Mouse (Mus musculus) neural tube, embryonic 12.5 days (tissue): ENCODE results near the gene Aqp3. TPM values are rescaled to one million over a fixed set of nuclear protein-coding genes. Genes with fewer than 3 reads are reported as not detected.
"Not testable (repeated sequence)": the region's sequence is repeated elsewhere in the genome, so short reads cannot be mapped to it uniquely, and the experiment has no call there.

Source experiments
- ATAC-seq: fragments of 200-750 bp; cut with Nextera tagmentation; 2 replicates; pipeline ENCODE4 v1.8.0; 2017; ENCODE audit warnings: low read depth, mild to moderate bottlenecking, moderate TSS enrichment, moderate library complexity; ENCODE audit not compliant: low FRiP score
- H3K27ac ChIP-seq: fragments of 300-500 bp; sonication (generic); 2 replicates; pipeline ENCODE4 v1.5.1; 2016
- H3K27me3 ChIP-seq: fragments of 300-500 bp; sonication (generic); replicated peaks from 2 replicates; pipeline ENCODE4 v1.6.1; 2016; ENCODE audit warnings: mild to moderate bottlenecking
- H3K36me3 ChIP-seq: fragments of 300-500 bp; sonication (generic); 2 replicates; pipeline ENCODE4 v1.6.1; 2016; ENCODE audit warnings: mild to moderate bottlenecking
- H3K4me1 ChIP-seq: fragments of 300-500 bp; sonication (generic); 2 replicates; pipeline ENCODE4 v1.6.1; 2016
- H3K4me2 ChIP-seq: fragments of 300-500 bp; sonication (generic); replicated peaks from 2 replicates; pipeline ENCODE4 v1.6.1; 2016; ENCODE audit warnings: mild to moderate bottlenecking
- H3K4me3 ChIP-seq: fragments of 300-500 bp; sonication (generic); 2 replicates; pipeline ENCODE4 v1.5.1; 2016
- H3K9ac ChIP-seq: fragments of 300-500 bp; sonication (generic); 2 replicates; pipeline ENCODE4 v1.6.1; 2016; ENCODE audit warnings: mild to moderate bottlenecking
- H3K9me3 ChIP-seq: fragments of 300-500 bp; sonication (generic); 2 replicates; pipeline ENCODE4 v1.6.1; 2016; ENCODE audit warnings: mild to moderate bottlenecking
- whole genome bisulfite sequencing: fragments of 180-500 bp; shearing (Covaris S2); methylation state at CpG from one replicate; pipeline ENCODE4 v1.1.7; 2016; 5-methylcytosine and 5-hydroxymethylcytosine counted together
- polyA plus RNA-seq: library from polyadenylated mRNA; unstranded; fragments of >200 nt; fragmentation: Nextera tagmentation; extraction: Ambion mirVana; gene quantifications from 2 replicates; pipeline ENCODE4 v1.2.1, GENCODE M21; 2016

The Aqp3 gene
- polyA plus RNA-seq, 1 experiment from 2014 or later, result 0.68 TPM

- Histone ChIP-seq H3K27ac (no peak overlapping the region), H3K36me3 (no peaks in the 10 kb centered on the region), H3K4me3 (no peak overlapping the region), H3K4me1 (peaks cover 10% of the 10 kb centered on the region), H3K27me3 (peaks cover 40% of the 10 kb centered on the region), H3K4me2 (no peak overlapping the region; the same call in 1 of the 2 replicates), H3K9ac (no peak overlapping the region), H3K9me3 (no peaks in the 10 kb centered on the region)
- 61% methylated on average over 5 of the region's 5 CpGs for WGBS
- no peak for ATAC-seq
Measured at GRCm38 (mm10) chr4:41096794-41097193, 1.2 kb downstream of the Aqp3 start.

DNA sequence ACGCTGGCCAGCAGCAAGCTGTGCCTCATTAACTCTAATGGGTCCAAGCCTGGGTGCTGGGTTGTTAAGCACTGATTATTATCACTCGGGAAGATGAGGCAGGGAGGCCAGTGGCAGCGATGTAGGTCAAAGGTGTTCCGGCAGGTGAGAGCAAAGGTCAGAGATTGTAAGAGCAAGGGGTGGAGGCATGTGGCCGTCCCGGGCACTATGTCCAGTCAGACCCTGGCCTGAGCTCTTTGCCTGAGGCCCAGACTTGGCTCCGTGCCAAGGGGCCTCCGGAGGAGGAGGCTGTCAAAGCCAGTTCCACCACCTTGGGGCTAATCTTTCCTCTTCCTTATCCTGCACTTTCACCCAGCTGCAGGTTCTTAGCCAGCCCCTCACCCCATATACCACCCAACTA lies 1.8 kb downstream of the Aqp3 start:
- Histone ChIP-seq H3K4me2 (no peak overlapping the region; the same call in 1 of the 2 replicates), H3K4me1 (peaks cover 10% of the 10 kb centered on the region), H3K27ac (no peak overlapping the region), H3K36me3 (no peaks in the 10 kb centered on the region), H3K27me3 (peaks cover 40% of the 10 kb centered on the region), H3K9ac (no peak overlapping the region), H3K9me3 (no peaks in the 10 kb centered on the region), H3K4me3 (no peak overlapping the region)
- WGBS, result 69% methylated on average over 8 of the region's 8 CpGs
- ATAC-seq, result no peak

- Histone ChIP-seq H3K4me1 (peaks cover 10% of the 10 kb centered on the region), H3K4me2 (no peak overlapping the region), H3K9me3 (no peaks in the 10 kb centered on the region), H3K27me3 (peaks cover 35% of the 10 kb centered on the region), H3K9ac (no peak overlapping the region), H3K36me3 (no peaks in the 10 kb centered on the region), H3K27ac (no peak overlapping the region), H3K4me3 (no peak overlapping the region)
- no peak for ATAC-seq
- 84% methylated on average over 9 of the region's 9 CpGs for WGBS
Measured at GRCm38 (mm10) chr4:41094361-41094760, 3.6 kb downstream of the Aqp3 start.

GRCm38 (mm10) chr4:41092958-41093357 lies 5.0 kb downstream of the Aqp3 start:
- no peak overlapping the region for H3K27ac ChIP-seq
- H3K4me1 ChIP-seq, result peaks cover 3% of the 10 kb centered on the region
- H3K4me2 ChIP-seq, result no peak overlapping the region
- no peaks in the 10 kb centered on the region for H3K9me3 ChIP-seq
- no peak for ATAC-seq
- H3K9ac ChIP-seq, result no peak overlapping the region
- WGBS, result 88% methylated on average over 1 of the region's 1 CpGs
- H3K36me3 ChIP-seq, result no peaks in the 10 kb centered on the region
- H3K4me3 ChIP-seq, result no peak overlapping the region
- H3K27me3 ChIP-seq, result peaks cover 26% of the 10 kb centered on the region

GRCm38 (mm10) chr4:41091391-41091790 lies 6.6 kb downstream of the Aqp3 start:
- no peaks in the 10 kb centered on the region for H3K36me3 ChIP-seq

DNA sequence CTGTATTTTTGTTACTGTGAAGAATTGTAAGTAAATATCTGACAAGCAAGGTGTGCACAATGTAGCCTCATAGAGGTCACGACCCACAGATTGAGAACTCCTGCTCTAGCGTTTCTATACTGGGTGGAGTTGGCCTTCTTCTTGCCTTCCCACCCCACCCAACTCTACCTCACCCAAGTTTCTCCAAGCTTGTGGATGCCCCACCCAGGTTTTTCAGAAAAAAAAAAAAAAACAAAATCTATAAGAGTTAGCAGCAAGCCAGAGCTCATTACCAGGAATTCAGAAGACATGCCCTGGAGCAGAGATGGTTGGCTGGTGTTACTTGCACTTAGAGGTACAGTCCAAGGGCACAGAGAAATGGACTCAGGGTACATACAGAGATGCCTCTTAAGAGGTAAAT lies 8.3 kb downstream of the Aqp3 start:
- Histone ChIP-seq H3K27ac (no peak overlapping the region), H3K27me3 (no peaks in the 10 kb centered on the region), H3K4me3 (no peak overlapping the region), H3K9me3 (no peaks in the 10 kb centered on the region), H3K9ac (no peak overlapping the region), H3K4me2 (no peak overlapping the region), H3K4me1 (no peaks in the 10 kb centered on the region), H3K36me3 (no peaks in the 10 kb centered on the region)
- 71% methylated on average over 2 of the region's 2 CpGs for WGBS
- ATAC-seq, result no peak

More at GRCm38 (mm10) chr4:41091391-41091790, 6.6 kb downstream of the Aqp3 start:
- ATAC-seq, result no peak
- Histone ChIP-seq H3K9me3 (no peaks in the 10 kb centered on the region), H3K4me2 (no peak overlapping the region), H3K9ac (no peak overlapping the region), H3K4me1 (no peaks in the 10 kb centered on the region), H3K27me3 (peaks cover 10% of the 10 kb centered on the region), H3K27ac (no peak overlapping the region), H3K4me3 (no peak overlapping the region)
- 54% methylated on average over 3 of the region's 3 CpGs for WGBS

- H3K9ac ChIP-seq, result no peak overlapping the region
- no peak overlapping the region for H3K4me3 ChIP-seq
- WGBS, result 80% methylated on average over 4 of the region's 4 CpGs
- ATAC-seq, result no peak
- no peaks in the 10 kb centered on the region for H3K4me1 ChIP-seq
- no peaks in the 10 kb centered on the region for H3K9me3 ChIP-seq
- H3K4me2 ChIP-seq, result no peak overlapping the region
- no peaks in the 10 kb centered on the region for H3K27me3 ChIP-seq
- no peaks in the 10 kb centered on the region for H3K36me3 ChIP-seq
- no peak overlapping the region for H3K27ac ChIP-seq
Measured at GRCm38 (mm10) chr4:41089189-41089588, 8.8 kb downstream of the Aqp3 start.

- Histone ChIP-seq H3K9me3 (no peaks in the 10 kb centered on the region), H3K4me3 (no peak overlapping the region), H3K4me1 (no peaks in the 10 kb centered on the region), H3K4me2 (no peak overlapping the region), H3K27ac (no peak overlapping the region), H3K9ac (no peak overlapping the region), H3K36me3 (no peaks in the 10 kb centered on the region), H3K27me3 (no peaks in the 10 kb centered on the region)
- WGBS, result 84% methylated on average over 16 of the region's 16 CpGs
- ATAC-seq, result no peak
Measured at GRCm38 (mm10) chr4:41087459-41088298, 10.3 kb downstream of the Aqp3 start.

DNA sequence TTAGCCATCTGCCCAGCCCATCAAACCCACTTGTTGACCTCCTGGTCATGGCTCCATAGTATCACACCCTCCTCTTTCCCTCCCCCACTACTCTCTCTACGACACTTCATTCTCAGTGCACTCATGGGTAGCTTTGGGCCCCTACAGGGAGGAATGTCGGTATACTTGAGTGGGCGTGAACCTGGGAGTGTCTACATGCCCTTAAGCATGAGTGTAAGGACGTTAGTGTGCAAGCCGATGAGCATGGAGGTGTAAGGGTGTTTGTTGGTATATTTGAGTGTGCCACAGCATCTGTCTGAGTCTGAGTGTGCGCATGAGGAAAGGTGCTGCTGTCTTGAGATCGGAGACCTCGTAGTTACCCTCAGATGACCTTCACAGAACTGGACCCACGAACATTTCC lies 11.0 kb downstream of the Aqp3 start:
- Histone ChIP-seq H3K4me3 (no peak overlapping the region), H3K9ac (no peak overlapping the region), H3K36me3 (no peaks in the 10 kb centered on the region), H3K27me3 (no peaks in the 10 kb centered on the region), H3K4me1 (no peaks in the 10 kb centered on the region), H3K27ac (no peak overlapping the region), H3K4me2 (no peak overlapping the region), H3K9me3 (no peaks in the 10 kb centered on the region)
- no peak for ATAC-seq
- WGBS, result 77% methylated on average over 9 of the region's 9 CpGs

GRCm38 (mm10) chr4:41084819-41085218 lies 13.2 kb downstream of the Aqp3 start:
- H3K9ac ChIP-seq, result no peak overlapping the region
- ATAC-seq, result no peak
- no peak overlapping the region for H3K4me3 ChIP-seq
- no peak overlapping the region for H3K27ac ChIP-seq
- no peaks in the 10 kb centered on the region for H3K36me3 ChIP-seq
- WGBS, result 87% methylated on average over 4 of the region's 4 CpGs
- no peaks in the 10 kb centered on the region for H3K9me3 ChIP-seq
- H3K4me2 ChIP-seq, result no peak overlapping the region
- no peaks in the 10 kb centered on the region for H3K27me3 ChIP-seq
- H3K4me1 ChIP-seq, result no peaks in the 10 kb centered on the region

- H3K4me1 ChIP-seq, H3K9ac ChIP-seq, H3K4me3 ChIP-seq, ATAC-seq, H3K36me3 ChIP-seq, H3K27ac ChIP-seq, H3K9me3 ChIP-seq, H3K27me3 ChIP-seq, H3K4me2 ChIP-seq: not testable (repeated sequence)
- WGBS, result 76% methylated on average over 4 of the region's 4 CpGs
Measured at GRCm38 (mm10) chr4:41082803-41083202, 15.2 kb downstream of the Aqp3 start.

- Histone ChIP-seq H3K4me1 (no peaks in the 10 kb centered on the region), H3K36me3 (no peaks in the 10 kb centered on the region), H3K9ac (no peak overlapping the region), H3K27ac (no peak overlapping the region), H3K4me2 (no peak overlapping the region), H3K4me3 (no peak overlapping the region), H3K9me3 (no peaks in the 10 kb centered on the region), H3K27me3 (no peaks in the 10 kb centered on the region)
- no peak for ATAC-seq
- 91% methylated on average over 5 of the region's 5 CpGs for WGBS
Measured at GRCm38 (mm10) chr4:41081733-41082132, 16.2 kb downstream of the Aqp3 start.

GRCm38 (mm10) chr4:41078726-41079125 lies 19.3 kb downstream of the Aqp3 start:
- ATAC-seq, result no peak
- Histone ChIP-seq H3K9me3 (no peaks in the 10 kb centered on the region), H3K36me3 (no peaks in the 10 kb centered on the region), H3K4me1 (no peaks in the 10 kb centered on the region), H3K4me2 (no peak overlapping the region), H3K9ac (no peak overlapping the region), H3K27me3 (no peaks in the 10 kb centered on the region), H3K27ac (no peak overlapping the region), H3K4me3 (no peak overlapping the region)
- 84% methylated on average over 6 of the region's 6 CpGs for WGBS
